Mouse (Mus musculus): Measurements from ENCODE around the gene Eea1. TPM values are rescaled to one million over a fixed set of nuclear protein-coding genes. Genes with fewer than 3 reads are reported as not detected.
A peak's percentile ranks its signal among the peaks of the same experiment; 100 is the strongest.

Eea1 gene
- polyA plus RNA-seq (2012; rRNA removed): 1.5 TPM in 2 replicates

GRCm38 (mm10) chr10:95940046-95940900, at the start of gene Eea1:
TSS of gene Eea1 (plus strand) at chr10:95940650.
- no peak for DNase-seq
- no peaks in the 10 kb centered on the region for H3K36me3 ChIP-seq (ENCODE audit: control insufficient read depth, insufficient read depth, low read length)
- no peak within 1 kb of the TSS for H3K27ac ChIP-seq (ENCODE audit: control insufficient read depth, insufficient read depth, low read length)
- no peaks in the 10 kb centered on the region; the same call in 1 of the 2 replicates for H3K27me3 ChIP-seq (ENCODE audit: control insufficient read depth, insufficient read depth, low read length)
- peaks cover 10% of the 10 kb centered on the region for H3K4me1 ChIP-seq (replicated peaks; ENCODE audit: control insufficient read depth, insufficient read depth, low read length)
- TF ChIP-seq CTCF (IDR thresholded peaks at IDR 0.05; ENCODE audit: borderline replicate concordance, control insufficient read depth, extremely low read depth, insufficient read depth, low read length, poor library complexity): peak; percentile 36; the same call in 1 of the 2 replicates
- 0 out of 2 replicates have a peak, but pooled peaks have one; percentile 18 for TF ChIP-seq POLR2A (IDR thresholded peaks at IDR 0.05; ENCODE audit: control insufficient read depth, extremely low read depth, insufficient read depth, low read length, poor library complexity)
- 4% methylated on average over 59 of the region's 59 CpGs for WGBS
- H3K4me3 ChIP-seq (ENCODE audit: control insufficient read depth, insufficient read depth, low read length): peak within 1 kb of the TSS; percentile 69

- Histone ChIP-seq H3K4me3 (ENCODE audit: control insufficient read depth, insufficient read depth, low read length) (no peak overlapping the region), H3K4me1 (replicated peaks; ENCODE audit: control insufficient read depth, insufficient read depth, low read length) (0 out of 2 replicates have a peak, but pooled peaks cover 5% of the 10 kb centered on the region), H3K36me3 (ENCODE audit: control insufficient read depth, insufficient read depth, low read length) (no peaks in the 10 kb centered on the region), H3K27me3 (ENCODE audit: control insufficient read depth, insufficient read depth, low read length) (no peaks in the 10 kb centered on the region; the same call in 1 of the 2 replicates), H3K27ac (ENCODE audit: control insufficient read depth, insufficient read depth, low read length) (no peak overlapping the region)
- no peak for TF ChIP-seq POLR2A (IDR thresholded peaks at IDR 0.05; ENCODE audit: control insufficient read depth, extremely low read depth, insufficient read depth, low read length, poor library complexity)
- no peak for TF ChIP-seq CTCF (IDR thresholded peaks at IDR 0.05; ENCODE audit: borderline replicate concordance, control insufficient read depth, extremely low read depth, insufficient read depth, low read length, poor library complexity)
- 85% methylated on average over 7 of the region's 7 CpGs for WGBS
- DNase-seq: no peak
These were observed 49.1 kb upstream of the Eea1 start for GRCm38 (mm10) chr10:95891214-95891960.

- WGBS: 87% methylated on average over 9 of the region's 9 CpGs
- Histone ChIP-seq H3K4me3 (ENCODE audit: control insufficient read depth, insufficient read depth, low read length) (no peak overlapping the region), H3K4me1 (replicated peaks; ENCODE audit: control insufficient read depth, insufficient read depth, low read length) (0 out of 2 replicates have a peak, but pooled peaks cover 5% of the 10 kb centered on the region), H3K27ac (ENCODE audit: control insufficient read depth, insufficient read depth, low read length) (no peak overlapping the region), H3K27me3 (ENCODE audit: control insufficient read depth, insufficient read depth, low read length) (no peaks in the 10 kb centered on the region; the same call in 1 of the 2 replicates), H3K36me3 (ENCODE audit: control insufficient read depth, insufficient read depth, low read length) (no peaks in the 10 kb centered on the region)
- DNase-seq: no peak
- TF ChIP-seq CTCF (IDR thresholded peaks at IDR 0.05; ENCODE audit: borderline replicate concordance, control insufficient read depth, extremely low read depth, insufficient read depth, low read length, poor library complexity) (no peak), POLR2A (IDR thresholded peaks at IDR 0.05; ENCODE audit: control insufficient read depth, extremely low read depth, insufficient read depth, low read length, poor library complexity) (no peak)
These were observed 48.3 kb upstream of the Eea1 start for GRCm38 (mm10) chr10:95892132-95892531.

GRCm38 (mm10) chr10:95893291-95893932, 47.0 kb upstream of the Eea1 start:
- Histone ChIP-seq H3K27me3 (ENCODE audit: control insufficient read depth, insufficient read depth, low read length) (no peaks in the 10 kb centered on the region; the same call in 1 of the 2 replicates), H3K4me3 (ENCODE audit: control insufficient read depth, insufficient read depth, low read length) (no peak overlapping the region), H3K4me1 (replicated peaks; ENCODE audit: control insufficient read depth, insufficient read depth, low read length) (0 out of 2 replicates have a peak, but pooled peaks cover 5% of the 10 kb centered on the region), H3K27ac (ENCODE audit: control insufficient read depth, insufficient read depth, low read length) (no peak overlapping the region), H3K36me3 (ENCODE audit: control insufficient read depth, insufficient read depth, low read length) (no peaks in the 10 kb centered on the region)
- no peak for DNase-seq
- 96% methylated on average over 14 of the region's 14 CpGs for WGBS
- TF ChIP-seq CTCF (IDR thresholded peaks at IDR 0.05; ENCODE audit: borderline replicate concordance, control insufficient read depth, extremely low read depth, insufficient read depth, low read length, poor library complexity) (no peak), POLR2A (IDR thresholded peaks at IDR 0.05; ENCODE audit: control insufficient read depth, extremely low read depth, insufficient read depth, low read length, poor library complexity) (no peak)

GRCm38 (mm10) chr10:95894036-95894855, 46.2 kb upstream of the Eea1 start:
- Histone ChIP-seq H3K4me1 (replicated peaks; ENCODE audit: control insufficient read depth, insufficient read depth, low read length) (0 out of 2 replicates have a peak, but pooled peaks cover 5% of the 10 kb centered on the region), H3K27ac (ENCODE audit: control insufficient read depth, insufficient read depth, low read length) (no peak overlapping the region), H3K36me3 (ENCODE audit: control insufficient read depth, insufficient read depth, low read length) (no peaks in the 10 kb centered on the region), H3K4me3 (ENCODE audit: control insufficient read depth, insufficient read depth, low read length) (peak overlapping the region; percentile 33), H3K27me3 (ENCODE audit: control insufficient read depth, insufficient read depth, low read length) (no peaks in the 10 kb centered on the region; the same call in 1 of the 2 replicates)
- peak; percentile 5 for DNase-seq
- 33% methylated on average over 17 of the region's 17 CpGs for WGBS
- TF ChIP-seq CTCF (IDR thresholded peaks at IDR 0.05; ENCODE audit: borderline replicate concordance, control insufficient read depth, extremely low read depth, insufficient read depth, low read length, poor library complexity) (no peak), POLR2A (IDR thresholded peaks at IDR 0.05; ENCODE audit: control insufficient read depth, extremely low read depth, insufficient read depth, low read length, poor library complexity) (no peak)
